7 mouse cellular contexts compared by ENCODE assay signal in the genomic region with DNA sequence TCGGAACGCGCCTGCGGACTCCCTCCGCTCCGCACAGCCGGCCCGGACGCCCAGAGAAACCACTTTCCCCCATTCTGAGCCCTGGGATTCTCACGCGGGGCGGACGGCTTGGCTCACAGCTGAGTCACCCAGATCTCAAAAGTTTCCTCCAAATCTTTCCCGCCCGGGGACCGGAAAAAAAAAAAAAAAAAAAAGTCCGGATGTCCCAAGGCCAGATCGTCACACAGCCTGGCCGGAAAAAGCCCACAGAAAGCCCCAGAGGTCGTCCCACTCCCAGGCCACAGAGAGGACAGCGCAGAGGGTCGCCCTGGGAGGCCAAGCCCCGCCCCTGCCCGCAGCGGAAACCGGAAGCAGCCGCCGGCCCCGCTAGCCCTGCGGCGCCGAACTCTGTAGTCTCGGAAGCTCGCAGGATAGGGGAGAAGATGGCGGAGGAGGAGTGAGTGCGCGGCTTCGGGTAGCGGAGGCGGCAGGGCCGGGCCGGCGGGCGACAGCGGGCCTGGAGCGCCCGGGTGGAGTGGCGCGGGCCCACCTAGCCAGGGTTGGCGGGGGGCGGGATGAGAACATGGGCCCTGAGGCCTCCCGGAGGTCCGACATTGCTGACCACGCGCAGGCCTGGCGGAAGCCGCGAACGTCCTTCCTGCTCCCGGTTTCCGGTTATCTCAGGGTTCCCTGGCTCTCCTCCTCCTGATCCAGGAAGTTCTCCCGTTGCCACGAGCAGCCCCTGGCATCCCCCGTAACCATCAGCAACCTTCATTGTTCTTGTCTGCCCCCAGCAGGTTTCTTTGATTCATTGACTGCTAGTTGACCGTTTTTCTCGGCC. TPM values are rescaled to one million over a fixed set of nuclear protein-coding genes. Genes with fewer than 3 reads are reported as not detected.
DNase-seq lines count a peak whose midpoint lies in the region; ATAC-seq and TF ChIP-seq lines count a peak whose summit lies in the region.

TSS of gene Slc9a8 (plus strand) at position 383 of the 820 bp plus-strand sequence.

- peaks cover 7% of the 10 kb centered on the region; the same call in 1 of the 2 replicates for H3K4me1 ChIP-seq in intestine, postnatal 0 days (replicated peaks; ENCODE audit: control insufficient read depth, insufficient read depth, low read length)
- peaks cover 27% of the 10 kb centered on the region for H3K4me1 ChIP-seq in midbrain, embryonic 12.5 days
- peaks cover 28% of the 10 kb centered on the region; the same call in 1 of the 2 replicates for H3K4me1 ChIP-seq in small intestine, adult 2 months (ENCODE audit: control insufficient read depth, insufficient read depth, insufficient read length, low read length)

- H3K36me3 ChIP-seq in intestine, postnatal 0 days (ENCODE audit: control insufficient read depth, insufficient read depth) = peaks cover 26% of the 10 kb centered on the region
- peaks cover 26% of the 10 kb centered on the region for H3K36me3 ChIP-seq in midbrain, embryonic 12.5 days
- H3K36me3 ChIP-seq in small intestine, adult 2 months (ENCODE audit: control insufficient read depth, insufficient read depth, low read length) = peaks cover 15% of the 10 kb centered on the region; the same call in 1 of the 2 replicates

- H3K27ac ChIP-seq in intestine, postnatal 0 days (ENCODE audit: low read depth, low read length) = peak within 1 kb of the TSS; percentile 98
- H3K27ac ChIP-seq in midbrain, embryonic 12.5 days (replicated peaks) = peak within 1 kb of the TSS; percentile 96
- H3K27ac ChIP-seq in small intestine, adult 2 months (ENCODE audit: insufficient read depth, low read depth, low read length) = peak within 1 kb of the TSS; percentile 96

- peak; percentile 83 for TF ChIP-seq POLR2A in small intestine, adult 2 months (IDR thresholded peaks at IDR 0.05; ENCODE audit: low read depth, low read length)

- WGBS in intestine, postnatal 0 days = under 1% methylated on average over 64 of the region's 66 CpGs
- WGBS in midbrain, embryonic 12.5 days = under 1% methylated on average over 61 of the region's 66 CpGs
- under 1% methylated on average over 66 of the region's 66 CpGs for WGBS in small intestine, adult 2 months

- H3K4me3 ChIP-seq in intestine, postnatal 0 days (ENCODE audit: low read depth, low read length) = peak within 1 kb of the TSS; percentile 87
- peak within 1 kb of the TSS; percentile 91 for H3K4me3 ChIP-seq in midbrain, embryonic 12.5 days
- peak within 1 kb of the TSS; percentile 94 for H3K4me3 ChIP-seq in small intestine, adult 2 months (ENCODE audit: low read depth, low read length)

- intact Hi-C loops in left cerebral cortex, postnatal 4 days (cut with DNase I) = no loop called here

- peak; percentile 92 for ATAC-seq in intestine, postnatal 0 days
- ATAC-seq in midbrain, embryonic 12.5 days (ENCODE audit: low FRiP score, low read depth) = peak; percentile 97

- TF ChIP-seq CTCF in intestine, postnatal 0 days (IDR thresholded peaks at IDR 0.05; ENCODE audit: low read depth) = peak; percentile 41
- no peak for TF ChIP-seq CTCF in small intestine, adult 2 months (IDR thresholded peaks at IDR 0.05; ENCODE audit: extremely low read depth, insufficient read length, insufficient replicate concordance, low read depth, low read length)

- peak; percentile 95 for DNase-seq in adrenal gland, adult 8-10 months
- peak; percentile 98 for DNase-seq in embryo, embryonic 9.5 days (ENCODE audit: extremely low spot score)
- DNase-seq in gonadal fat pad, adult 2 months (ENCODE audit: low read depth) = no peak
- peak; percentile 95 for DNase-seq in left cerebral cortex, postnatal 4 days

- H3K9me3 ChIP-seq in intestine, postnatal 0 days (ENCODE audit: control insufficient read depth) = no peaks in the 10 kb centered on the region
- 0 out of 2 replicates have a peak, but pooled peaks cover 3% of the 10 kb centered on the region for H3K9me3 ChIP-seq in midbrain, embryonic 12.5 days

- H3K9ac ChIP-seq in intestine, postnatal 0 days (ENCODE audit: low read depth, low read length) = peak within 1 kb of the TSS; percentile 94
- H3K9ac ChIP-seq in midbrain, embryonic 12.5 days (replicated peaks) = peak within 1 kb of the TSS; percentile 86

- no peaks in the 10 kb centered on the region for H3K27me3 ChIP-seq in intestine, postnatal 0 days (replicated peaks; ENCODE audit: control insufficient read depth, insufficient read depth, low read length)
- H3K27me3 ChIP-seq in midbrain, embryonic 12.5 days = no peaks in the 10 kb centered on the region
- H3K27me3 ChIP-seq in small intestine, adult 2 months (ENCODE audit: control insufficient read depth, insufficient read depth, low read length) = no peaks in the 10 kb centered on the region

- peak within 1 kb of the TSS; percentile 86 for H3K4me2 ChIP-seq in intestine, postnatal 0 days (replicated peaks; ENCODE audit: low read depth)
- H3K4me2 ChIP-seq in midbrain, embryonic 12.5 days (replicated peaks) = peak within 1 kb of the TSS; percentile 81

RNA-seq across cellular contexts. Expression of gene Slc9a8, which starts in this region (rescaled TPM):
- total RNA-seq in adrenal gland, adult 8-10 months (2022) = 10 to 100 TPM; 39.8 to 87.3 (median 53.6) TPM
- polyA plus RNA-seq in gonadal fat pad, adult 2 months (2012; rRNA removed) = 39.1 and 44.4 TPM in 2 replicates
- 14.9 and 15.7 TPM in 2 replicates for polyA plus RNA-seq in intestine, postnatal 0 days (2015; fragmentation: Nextera tagmentation; extraction: Ambion mirVana)
- 10 to 100 TPM; 33.9 to 42.1 TPM for total RNA-seq in left cerebral cortex, postnatal 4 days (2021)
- polyA plus RNA-seq in midbrain, embryonic 12.5 days (2016; fragmentation: Nextera tagmentation; extraction: Ambion mirVana) = 26.1 and 27.5 TPM in 2 replicates
- polyA plus RNA-seq in small intestine, adult 2 months (2012; rRNA removed) = 19.8 and 34.8 TPM in 2 replicates
